Mouse (Mus musculus): ENCODE data around the gene Thap12.

Thap12 gene

DNA sequence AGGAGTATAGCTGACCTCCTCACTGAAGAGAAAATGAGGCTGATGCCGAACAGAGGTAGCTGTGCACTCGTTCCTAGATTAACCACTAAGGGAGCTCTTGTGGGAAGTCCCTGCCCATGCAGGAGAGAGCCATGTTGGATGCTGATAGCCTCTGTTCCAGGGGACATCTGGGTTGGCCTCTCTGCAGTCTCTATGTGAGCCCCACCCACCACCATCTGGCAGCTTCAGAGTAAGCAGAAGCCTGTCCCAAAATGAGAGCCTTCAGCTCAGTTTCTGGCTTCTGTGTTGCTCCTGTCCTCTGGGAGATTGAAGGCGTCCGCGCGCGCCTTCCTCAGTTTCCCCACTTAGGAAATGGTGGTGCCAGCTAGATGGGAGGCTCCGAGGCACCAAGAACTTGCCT lies 53.7 kb downstream of the Thap12 start:
- peak in 1 of 2 experiments; percentile 6 for DNase-seq (ENCODE audit: low spot score in 2 of 2)

DNA sequence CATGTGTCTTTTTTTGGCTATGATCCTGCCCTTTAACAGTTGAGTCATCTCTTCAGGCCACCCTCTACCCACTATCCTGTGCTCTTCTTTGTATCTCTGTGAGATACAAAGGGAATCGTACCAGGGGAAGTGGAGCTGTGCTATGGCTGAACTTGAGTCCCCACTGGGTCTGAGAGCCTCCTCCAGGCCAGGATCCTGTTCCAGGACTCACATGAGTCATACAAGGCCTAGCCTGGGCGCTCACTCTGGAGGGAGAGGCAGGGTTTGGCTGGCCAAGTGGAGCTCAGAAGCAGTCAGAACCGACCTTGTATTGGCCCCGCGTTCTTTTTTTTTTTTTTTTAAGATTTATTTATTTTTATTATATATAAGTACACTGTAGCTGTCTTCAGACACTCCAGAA lies 57.2 kb downstream of the Thap12 start:
- no peak for DNase-seq (ENCODE audit: low spot score in 2 of 2)

DNA sequence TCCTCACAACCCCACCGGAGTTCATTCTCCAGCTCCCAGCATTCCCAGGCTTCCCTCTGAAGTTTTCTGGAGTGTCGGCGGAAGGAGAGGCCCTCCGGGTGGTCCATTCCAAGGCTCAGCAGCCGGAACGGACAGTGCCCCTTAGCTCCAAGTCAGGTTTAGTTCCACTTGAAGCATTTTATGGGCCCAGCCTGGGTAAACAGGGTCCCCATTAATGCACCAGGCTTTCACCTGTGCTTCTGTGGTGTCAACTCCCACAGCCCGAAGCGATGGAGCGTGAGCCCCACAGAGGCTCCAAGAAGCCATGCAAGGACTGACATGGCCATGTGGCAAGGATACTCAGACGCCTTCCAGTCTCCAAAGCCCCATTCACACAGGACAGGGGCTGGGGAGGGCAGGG lies 61.0 kb downstream of the Thap12 start:
- DNase-seq (ENCODE audit: low spot score in 2 of 2): no peak

DNA sequence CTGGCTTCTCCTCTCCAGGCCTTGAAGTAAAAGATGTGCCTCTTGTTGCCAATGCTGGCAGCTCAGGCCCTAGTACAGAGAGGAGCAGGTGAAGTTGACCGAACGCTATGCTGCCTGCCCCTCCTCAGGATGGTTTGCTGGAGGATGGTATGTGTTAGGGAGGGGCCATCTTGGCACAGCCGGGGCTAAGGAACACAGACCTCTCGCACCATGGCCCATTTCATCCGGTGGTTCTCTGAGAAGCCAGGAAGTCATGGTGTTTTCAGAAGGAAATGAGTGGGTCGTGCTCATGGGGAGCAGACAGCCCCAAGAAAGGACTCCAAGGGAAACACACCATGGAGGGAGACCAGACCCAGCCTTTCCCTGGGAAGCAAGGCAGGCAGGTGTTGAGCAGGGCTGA lies 64.4 kb downstream of the Thap12 start:
- DNase-seq (ENCODE audit: low spot score in 2 of 2): no peak
